Mouse (Mus musculus) erythroblast, embryonic 14.5 days (primary cell): ENCODE measurements around the gene Bcat1.

ENCODE experiments used
- GATA1 ChIP-seq: IDR thresholded peaks from 2 replicates; pipeline ENCODE4 v1.6.1; 2012; ENCODE audit warnings: low read length, inconsistent platforms, mixed read lengths
- TAL1 ChIP-seq: IDR thresholded peaks from 3 replicates; pipeline ENCODE4 v1.6.1; 2012; ENCODE audit warnings: low read length, inconsistent platforms, mixed read lengths

GRCm38 (mm10) chr6:144997229-144997628 is 78.8 kb downstream of the Bcat1 start:
- TF ChIP-seq TAL1: no peak
- no peak for TF ChIP-seq GATA1
